Mouse (Mus musculus): ENCODE results near the gene Golph3.

Golph3 gene

DNA sequence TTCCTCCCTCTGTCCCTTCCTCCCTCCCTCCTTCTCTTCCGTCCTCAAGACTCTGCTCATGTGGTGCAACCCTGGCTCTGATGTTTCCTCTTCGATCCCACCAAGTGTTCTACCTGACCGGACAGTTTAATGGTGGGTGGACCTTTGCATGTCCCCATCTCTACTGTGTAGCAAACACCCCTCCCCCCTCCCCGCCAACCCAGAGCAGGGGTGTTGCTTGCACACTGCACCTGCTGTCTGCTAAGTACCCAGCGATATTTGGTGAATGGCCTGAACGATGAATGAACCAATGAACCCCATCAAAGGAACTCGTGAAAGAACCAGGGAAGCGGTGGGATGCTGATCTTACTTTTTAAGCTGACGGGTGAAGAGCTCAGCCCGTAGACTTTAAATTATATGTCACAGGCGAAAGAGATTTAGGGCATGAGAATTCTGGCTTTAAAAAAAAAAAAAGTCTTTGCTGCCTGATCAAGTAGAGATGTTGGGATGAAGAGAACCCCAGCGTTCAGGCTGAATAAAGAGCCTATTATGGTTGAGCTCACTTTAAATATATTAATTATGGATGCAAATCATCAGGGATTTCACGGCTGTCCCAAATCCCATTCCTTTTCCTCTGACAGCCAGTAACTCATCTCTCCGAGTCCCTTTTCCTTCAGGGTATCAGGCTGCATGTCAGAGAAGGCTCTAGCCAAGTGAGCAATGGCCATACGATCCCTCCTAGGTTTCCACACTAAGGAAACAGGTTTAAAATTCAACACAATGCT, 67.7 kb downstream of the Golph3 start:
- no peak for DNase-seq

DNA sequence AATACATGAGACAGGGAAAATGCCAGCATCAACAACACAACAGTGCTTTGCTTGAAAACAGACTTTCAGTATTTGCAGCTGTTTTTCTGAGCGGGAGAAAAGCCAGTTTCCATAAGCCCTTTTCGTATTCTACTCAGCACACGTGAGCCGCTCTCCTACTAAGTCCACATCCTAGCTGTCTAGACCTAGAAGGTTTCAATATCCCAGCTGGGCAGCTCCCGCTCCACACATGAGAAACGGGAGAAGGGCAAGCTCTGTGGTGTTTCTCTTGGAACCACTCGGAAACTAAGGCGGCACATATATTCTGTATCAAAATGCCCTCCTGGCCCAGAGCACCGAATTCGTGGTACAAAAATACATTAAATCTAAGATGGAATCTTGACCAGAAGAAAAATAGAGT, 73.5 kb downstream of the Golph3 start:
- no peak for DNase-seq

- DNase-seq = no peak
These were observed 75.8 kb downstream of the Golph3 start for GRCm38 (mm10) chr15:12397032-12397431.

All from lung, postnatal 4 days (tissue).